Mouse (Mus musculus) midbrain, embryonic 16.5 days (tissue): ENCODE data around the gene Zfp981. TPM values are rescaled to one million over a fixed set of nuclear protein-coding genes. Genes with fewer than 3 reads are reported as not detected.
A peak's percentile ranks its signal among the peaks of the same experiment; 100 is the strongest.
"Not testable (repeated sequence)": the region's sequence is repeated elsewhere in the genome, so short reads cannot be mapped to it uniquely, and the experiment has no call there.

Experiments
- ATAC-seq: fragments of 200-750 bp; cut with Nextera tagmentation; 2 replicates; pipeline ENCODE4 v1.8.0; 2017; ENCODE audit warnings: moderate TSS enrichment
- H3K27ac ChIP-seq: fragments of 300-500 bp; sonication (generic); 2 replicates; pipeline ENCODE4 v1.5.1; 2014; ENCODE audit warnings: mild to moderate bottlenecking, low read length, mixed read lengths
- H3K27me3 ChIP-seq: fragments of 300-500 bp; sonication (generic); 2 replicates; pipeline ENCODE4 v1.6.1; 2014; ENCODE audit warnings: low read depth, low read length, mixed read lengths; ENCODE audit not compliant: control insufficient read depth, insufficient read depth
- H3K36me3 ChIP-seq: fragments of 300-500 bp; sonication (generic); 2 replicates; pipeline ENCODE4 v1.6.1; 2014; ENCODE audit warnings: mild to moderate bottlenecking, low read length, moderate library complexity, mixed read lengths; ENCODE audit not compliant: control insufficient read depth, insufficient read depth
- H3K4me1 ChIP-seq: fragments of 300-500 bp; sonication (generic); 2 replicates; pipeline ENCODE4 v1.6.1; 2014; ENCODE audit warnings: mild to moderate bottlenecking, low read length, mixed read lengths; ENCODE audit not compliant: control insufficient read depth, insufficient read depth
- H3K4me2 ChIP-seq: fragments of 300-500 bp; sonication (generic); 2 replicates; pipeline ENCODE4 v1.6.1; 2014; ENCODE audit warnings: mild to moderate bottlenecking, low read length, mixed read lengths
- H3K4me3 ChIP-seq: fragments of 300-500 bp; sonication (generic); 2 replicates; pipeline ENCODE4 v1.5.1; 2014; ENCODE audit warnings: low read depth, mild to moderate bottlenecking, low read length, moderate library complexity, mixed read lengths
- H3K9ac ChIP-seq: fragments of 300-500 bp; sonication (generic); 2 replicates; pipeline ENCODE4 v1.6.1; 2014; ENCODE audit warnings: low read depth, low read length, mixed read lengths
- H3K9me3 ChIP-seq: fragments of 300-500 bp; sonication (generic); replicated peaks from 2 replicates; pipeline ENCODE4 v1.6.1; 2014; ENCODE audit warnings: mild to moderate bottlenecking, low read length, mixed read lengths; ENCODE audit not compliant: control insufficient read depth, poor library complexity, severe bottlenecking
- WGBS: fragments of 180-500 bp; shearing (Covaris S2); extraction: QIAGEN DNeasy Blood & Tissue Kit; methylation state at CpG from one replicate; pipeline ENCODE4 v1.1.7; 2014; 5-methylcytosine and 5-hydroxymethylcytosine counted together
- polyA plus RNA-seq: library from polyadenylated mRNA; unstranded; fragments of >200 nt; fragmentation: Nextera tagmentation; extraction: Ambion mirVana; gene quantifications from 2 replicates; pipeline ENCODE4 v1.2.1, GENCODE M21; 2015

Zfp981 gene
- polyA plus RNA-seq, 1 experiment from 2014 or later, result 0.10 TPM

DNA sequence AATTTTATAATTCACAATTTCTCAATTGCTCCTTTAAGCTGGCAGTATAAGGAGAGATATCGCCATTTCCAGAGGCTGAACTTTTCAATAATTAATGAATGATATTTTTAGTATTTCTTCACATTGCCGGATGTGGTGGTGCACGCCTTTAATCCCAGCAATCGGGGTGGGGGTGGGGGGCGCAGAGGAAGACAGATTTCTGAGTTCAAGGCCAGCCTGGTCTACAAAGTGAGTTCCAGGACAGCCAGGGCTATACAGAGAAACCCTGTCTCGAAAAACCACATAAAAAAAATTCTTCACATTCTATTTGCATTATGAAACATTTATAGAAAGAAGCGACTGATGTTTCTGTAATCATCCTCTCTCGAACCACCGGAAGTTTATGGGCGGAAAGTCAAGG lies 19.3 kb upstream of the Zfp981 start:
- 86% methylated on average over 10 of the region's 10 CpGs for WGBS

DNA sequence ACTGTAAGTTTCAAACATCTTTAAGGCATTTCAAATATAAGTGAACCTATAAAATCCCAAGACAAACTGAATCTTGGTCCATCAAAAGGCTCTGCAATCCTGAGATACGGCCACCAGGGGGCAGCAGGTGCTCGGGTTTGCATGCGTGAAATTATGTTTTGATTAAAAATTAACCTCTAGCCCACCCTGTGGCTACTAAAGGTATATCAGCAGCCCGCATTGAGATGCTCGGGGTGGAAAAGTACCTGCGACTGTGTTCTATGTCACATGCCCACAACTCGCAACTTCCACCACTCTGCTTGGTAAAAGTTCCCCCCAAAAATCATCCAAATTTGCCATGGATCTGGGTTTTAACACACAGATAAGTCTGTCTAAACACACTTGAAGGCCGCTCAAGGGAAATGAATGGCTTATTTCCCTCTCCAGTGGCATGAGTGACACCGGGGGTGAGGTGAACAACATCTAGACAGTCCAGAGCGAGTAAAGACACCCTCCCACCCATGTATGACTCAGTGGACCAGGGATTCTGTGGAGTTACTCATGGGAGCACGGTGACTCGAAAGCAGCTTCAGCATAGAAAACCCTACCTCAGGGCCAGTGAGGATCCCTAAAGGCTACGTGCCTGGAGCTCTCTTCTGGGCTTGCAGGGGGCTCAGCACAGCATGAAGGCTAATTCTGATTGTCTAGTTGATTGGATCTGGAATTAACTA lies 18.1 kb upstream of the Zfp981 start:
- not testable (repeated sequence) for H3K4me3 ChIP-seq, H3K4me1 ChIP-seq, H3K36me3 ChIP-seq, H3K27me3 ChIP-seq, H3K9ac ChIP-seq, H3K4me2 ChIP-seq, H3K27ac ChIP-seq
- WGBS, result 73% methylated on average over 13 of the region's 13 CpGs
- peak; percentile 34; the same call in 1 of the 2 replicates for ATAC-seq
- H3K9me3 ChIP-seq, result peaks cover 51% of the 10 kb centered on the region

More for the DNA sequence above, 19.3 kb upstream of the Zfp981 start:
- H3K9me3 ChIP-seq, result peaks cover 56% of the 10 kb centered on the region
- ATAC-seq, result 0 out of 2 replicates have a peak, but pooled peaks have one; percentile 52
- H3K4me3 ChIP-seq, H3K36me3 ChIP-seq, H3K4me1 ChIP-seq, H3K27ac ChIP-seq, H3K4me2 ChIP-seq, H3K27me3 ChIP-seq, H3K9ac ChIP-seq: not testable (repeated sequence)

DNA sequence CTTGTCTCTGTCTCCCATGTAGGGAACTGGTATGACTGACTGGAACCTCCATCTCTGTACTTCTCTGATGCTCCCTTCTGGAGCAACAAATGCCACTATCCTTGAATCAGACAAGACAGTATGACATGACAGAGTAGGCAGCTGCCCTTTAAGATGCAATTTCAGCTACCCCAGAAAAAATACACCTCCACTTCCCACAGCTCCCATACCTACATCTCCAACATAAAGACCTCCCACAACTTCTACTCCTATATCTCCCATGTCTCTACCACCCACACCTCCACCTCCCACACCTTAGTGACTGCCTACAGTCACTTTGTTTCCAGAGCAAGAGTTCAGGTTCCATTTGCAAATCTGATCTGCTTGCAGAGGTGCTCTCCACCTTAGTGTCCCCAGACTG lies 17.2 kb upstream of the Zfp981 start:
- not testable (repeated sequence) for H3K27ac ChIP-seq, ATAC-seq, H3K4me2 ChIP-seq

DNA sequence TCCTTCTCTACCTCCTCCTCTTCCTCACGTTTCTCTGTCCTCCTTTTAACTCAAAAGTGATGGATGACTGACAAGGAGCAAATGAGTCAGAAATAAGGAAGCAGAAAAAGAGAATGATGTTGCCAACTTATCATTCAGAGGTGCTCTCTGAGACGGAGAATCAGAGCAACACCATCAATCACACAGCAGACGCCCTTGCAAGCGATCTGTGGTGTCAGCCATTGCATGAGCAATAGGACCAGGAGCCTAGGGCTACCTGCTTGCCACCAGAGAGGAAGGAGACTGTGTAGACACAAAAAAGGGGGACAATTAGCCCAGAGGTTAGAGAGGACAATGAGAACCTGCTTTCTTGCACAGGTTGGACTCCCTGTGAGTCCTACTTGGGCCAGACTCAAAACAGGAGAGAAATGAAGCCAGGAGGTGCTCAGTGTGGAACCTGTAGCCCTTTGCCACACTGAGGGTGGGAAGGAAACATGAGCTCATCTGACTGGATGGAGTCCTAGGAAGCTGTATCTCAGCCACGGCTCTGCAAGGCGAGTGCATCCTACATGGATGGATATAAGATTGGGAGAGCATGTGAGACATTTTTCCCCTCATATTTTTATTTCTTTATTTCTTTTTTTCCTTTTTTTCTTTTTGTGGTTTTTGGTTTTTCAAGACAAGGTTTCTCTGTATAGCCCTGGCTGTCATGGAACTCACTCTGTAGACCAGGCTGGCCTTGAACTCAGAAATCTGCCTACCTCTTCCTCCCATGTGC lies 16.5 kb upstream of the Zfp981 start:
- H3K4me3 ChIP-seq, H3K27me3 ChIP-seq, H3K4me1 ChIP-seq, H3K27ac ChIP-seq, H3K9ac ChIP-seq, H3K4me2 ChIP-seq, ATAC-seq, H3K36me3 ChIP-seq: not testable (repeated sequence)
- WGBS, result 71% methylated on average over 6 of the region's 6 CpGs
- peaks cover 54% of the 10 kb centered on the region for H3K9me3 ChIP-seq

More for the DNA sequence above, 17.2 kb upstream of the Zfp981 start:
- H3K27me3 ChIP-seq, H3K36me3 ChIP-seq, H3K9ac ChIP-seq, H3K4me3 ChIP-seq, H3K4me1 ChIP-seq: not testable (repeated sequence)
- H3K9me3 ChIP-seq, result peaks cover 55% of the 10 kb centered on the region

DNA sequence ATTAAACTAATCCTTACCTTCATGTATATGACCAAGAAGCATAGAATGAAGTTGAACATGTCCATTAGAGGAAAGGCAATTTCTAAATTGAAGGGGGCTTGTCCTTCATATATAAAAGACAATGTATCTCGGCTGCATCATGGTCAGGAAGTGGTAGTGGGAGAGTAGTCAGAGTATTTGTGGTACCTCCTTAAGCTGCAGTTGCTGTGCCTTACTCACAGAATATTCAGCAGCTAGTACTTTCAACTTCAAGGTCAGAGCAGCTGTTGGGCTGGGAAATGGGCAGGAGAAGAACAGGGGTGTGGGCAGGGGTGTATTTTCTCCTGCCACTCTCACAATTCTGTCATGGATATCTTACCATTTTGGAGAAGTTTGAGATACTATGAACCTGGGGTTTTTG lies 15.1 kb upstream of the Zfp981 start:
- 74% methylated on average over 1 of the region's 1 CpGs for WGBS
- ATAC-seq, H3K4me2 ChIP-seq, H3K27ac ChIP-seq, H3K27me3 ChIP-seq, H3K36me3 ChIP-seq, H3K4me3 ChIP-seq, H3K9ac ChIP-seq, H3K4me1 ChIP-seq: not testable (repeated sequence)
- H3K9me3 ChIP-seq, result peaks cover 47% of the 10 kb centered on the region

DNA sequence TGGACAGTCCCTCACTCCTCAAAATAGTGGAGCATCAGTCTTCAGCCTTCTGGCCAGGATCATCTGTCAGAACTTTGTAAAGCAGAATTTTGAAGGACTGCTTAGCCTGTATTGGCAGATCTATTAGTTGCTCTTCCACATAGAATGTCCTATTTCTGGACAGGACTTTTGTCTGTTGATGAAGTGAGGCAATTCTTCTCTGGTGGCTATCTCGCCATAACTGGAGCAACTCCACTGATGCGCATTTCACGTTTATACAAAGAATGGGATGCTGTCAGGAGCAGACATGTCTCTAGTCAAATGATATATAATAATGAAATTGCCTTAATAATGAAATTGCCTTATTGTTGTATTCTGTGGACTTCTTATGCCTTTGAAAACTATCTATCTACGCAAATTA lies 12.6 kb upstream of the Zfp981 start:
- H3K9me3 ChIP-seq, result peaks cover 48% of the 10 kb centered on the region
- ATAC-seq, H3K4me3 ChIP-seq, H3K4me1 ChIP-seq, H3K4me2 ChIP-seq, H3K27me3 ChIP-seq, H3K27ac ChIP-seq, H3K9ac ChIP-seq, H3K36me3 ChIP-seq: not testable (repeated sequence)
- WGBS, result 76% methylated on average over 4 of the region's 4 CpGs

DNA sequence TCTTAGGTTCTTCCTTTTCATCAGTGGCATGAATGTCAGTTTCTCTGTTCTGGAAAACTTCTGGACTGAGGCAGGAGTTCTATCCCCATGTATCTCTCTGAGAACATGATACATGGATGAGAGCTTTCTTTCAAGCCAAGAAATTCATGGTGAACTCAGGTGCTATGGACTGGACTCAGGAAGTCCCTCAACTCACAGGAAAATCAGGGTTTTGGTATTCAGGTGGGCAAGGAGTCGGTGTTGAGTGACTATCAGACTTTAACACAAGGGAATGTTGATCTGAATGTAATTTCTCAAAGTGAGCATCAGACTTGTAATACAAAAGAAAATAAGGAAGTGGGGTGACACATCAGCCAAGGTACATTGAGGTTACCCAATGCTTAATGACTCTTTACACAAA lies 9.8 kb upstream of the Zfp981 start:
- peaks cover 36% of the 10 kb centered on the region for H3K9me3 ChIP-seq
- H3K4me2 ChIP-seq, H3K4me1 ChIP-seq, H3K36me3 ChIP-seq, H3K4me3 ChIP-seq, H3K27me3 ChIP-seq, H3K27ac ChIP-seq, H3K9ac ChIP-seq, ATAC-seq: not testable (repeated sequence)
- 81% methylated on average over 1 of the region's 1 CpGs for WGBS

DNA sequence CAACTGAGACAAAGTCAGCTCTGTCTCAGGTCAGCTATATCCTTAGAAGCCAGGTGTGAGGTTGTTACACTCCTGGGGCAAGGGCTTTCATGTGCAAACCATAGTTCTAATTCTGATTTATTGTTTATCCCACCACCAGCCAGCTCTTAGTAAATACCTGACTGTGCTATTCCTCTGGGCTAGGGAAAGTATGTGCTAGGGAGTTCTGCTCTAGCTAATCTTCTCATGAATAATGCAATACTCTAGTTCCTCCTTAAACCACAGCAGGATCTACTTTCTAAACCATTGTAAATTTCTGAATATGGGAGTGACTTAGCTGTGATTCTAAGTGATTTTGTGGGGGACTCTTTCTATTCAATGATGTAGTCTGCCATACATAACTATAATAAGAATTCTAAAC lies 9.4 kb upstream of the Zfp981 start:
- Histone ChIP-seq H3K36me3 (no peaks in the 10 kb centered on the region), H3K27ac (no peak overlapping the region), H3K9me3 (peaks cover 40% of the 10 kb centered on the region), H3K4me3 (no peak overlapping the region), H3K9ac (no peak overlapping the region), H3K4me2 (no peak overlapping the region), H3K4me1 (no peaks in the 10 kb centered on the region), H3K27me3 (no peaks in the 10 kb centered on the region)
- no peak for ATAC-seq

DNA sequence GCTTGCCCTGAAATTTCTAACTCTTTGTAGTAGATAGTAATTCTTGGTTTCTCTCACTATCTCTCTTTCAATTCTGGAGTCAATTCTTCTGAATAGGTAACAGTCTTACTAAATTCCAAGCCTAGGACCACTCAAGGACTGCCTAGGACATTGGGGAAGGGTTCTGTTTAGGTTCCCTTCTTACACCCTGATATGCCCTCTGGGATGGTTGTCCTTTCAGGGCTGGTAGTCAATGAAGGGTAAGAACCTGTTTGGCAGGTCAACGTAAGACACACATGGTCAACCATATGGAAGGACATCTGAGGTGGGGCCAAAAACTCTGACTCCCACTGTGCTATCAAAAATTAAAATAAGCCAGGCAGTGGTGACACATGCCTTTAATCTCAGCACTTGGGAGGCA lies 9.0 kb upstream of the Zfp981 start:
- Histone ChIP-seq H3K27me3 (no peaks in the 10 kb centered on the region), H3K36me3 (no peaks in the 10 kb centered on the region), H3K9ac (no peak overlapping the region), H3K4me2 (no peak overlapping the region), H3K4me1 (no peaks in the 10 kb centered on the region), H3K27ac (no peak overlapping the region), H3K9me3 (peaks cover 44% of the 10 kb centered on the region), H3K4me3 (no peak overlapping the region)
- ATAC-seq, result no peak
- 48% methylated on average over 1 of the region's 1 CpGs for WGBS
